Mouse (Mus musculus): Measurements from ENCODE around the gene Tpbgl.

Tpbgl gene

GRCm38 (mm10) chr7:99642078-99642477, 15.2 kb upstream of the Tpbgl start:
- in situ Hi-C loops (cut with MseI, MboI) = no loop called here

- in situ Hi-C loops (cut with MseI, MboI) = no loop called here
Measured at GRCm38 (mm10) chr7:99641245-99641644, 14.3 kb upstream of the Tpbgl start.

- in situ Hi-C loops (cut with MseI, MboI) = no loop called here
Measured at GRCm38 (mm10) chr7:99633966-99634665, 7.2 kb upstream of the Tpbgl start.

- in situ Hi-C loops (cut with MseI, MboI) = no loop called here
Measured at GRCm38 (mm10) chr7:99632286-99632685, 5.4 kb upstream of the Tpbgl start.

DNA sequence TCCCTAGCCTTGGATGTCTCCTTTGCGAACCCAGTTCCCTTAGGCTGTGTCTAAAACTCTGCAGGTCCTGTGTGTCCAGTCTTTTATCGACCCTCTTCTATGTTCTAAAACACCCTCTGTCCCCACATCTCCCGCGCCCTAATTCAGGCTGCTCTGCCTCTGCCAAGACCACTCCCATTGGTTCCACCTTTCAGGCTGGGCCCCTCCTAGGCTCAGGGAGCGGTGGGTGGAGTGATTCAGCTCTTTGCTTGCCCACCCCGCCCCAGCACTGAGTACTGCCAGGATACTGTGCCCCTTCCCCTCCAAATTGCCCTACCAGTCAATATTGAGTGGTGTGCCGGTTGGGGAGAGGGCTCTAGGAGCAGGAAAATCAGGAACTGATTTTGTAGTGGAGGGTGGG, 463 bp upstream of the Tpbgl start:
- in situ Hi-C loops (cut with MseI, MboI) = loop anchor here in 1 of 2 experiments (10.0 kb wide), 1 partner anchor 167 kb away; no protein-coding TSS in a partner anchor

- in situ Hi-C loops (cut with MseI, MboI) = loop anchor here in 1 of 2 experiments (10.0 kb wide), 1 partner anchor 169 kb away; no protein-coding TSS in a partner anchor
Measured at GRCm38 (mm10) chr7:99625722-99626375, 1.1 kb downstream of the Tpbgl start.

- in situ Hi-C loops (cut with MseI, MboI) = no loop called here
Measured at GRCm38 (mm10) chr7:99618860-99619259, 8.0 kb downstream of the Tpbgl start.

- in situ Hi-C loops (cut with MseI, MboI) = no loop called here
Measured at GRCm38 (mm10) chr7:99618264-99618663, 8.6 kb downstream of the Tpbgl start.

DNA sequence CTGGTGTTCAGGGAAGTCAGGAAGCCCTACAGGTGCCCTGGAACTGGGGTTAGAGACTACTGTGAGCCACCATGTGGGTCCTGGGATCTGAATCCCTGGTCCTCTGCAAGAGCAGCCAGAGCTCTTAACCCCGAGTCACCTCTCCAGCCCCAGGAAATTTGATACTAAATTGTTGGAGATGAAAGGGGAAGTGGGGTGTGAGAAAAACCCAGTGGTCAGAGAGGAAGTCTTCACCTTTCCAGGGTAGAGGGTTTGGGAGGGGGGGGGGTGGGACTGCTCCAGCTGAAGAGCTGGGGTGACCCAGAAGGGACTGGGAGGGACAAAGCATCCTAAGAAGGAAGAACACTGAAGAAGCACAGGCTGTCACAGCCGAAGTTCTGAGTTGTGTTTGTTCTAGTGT, 19.3 kb downstream of the Tpbgl start:
- in situ Hi-C loops (cut with MseI, MboI) = no loop called here

DNA sequence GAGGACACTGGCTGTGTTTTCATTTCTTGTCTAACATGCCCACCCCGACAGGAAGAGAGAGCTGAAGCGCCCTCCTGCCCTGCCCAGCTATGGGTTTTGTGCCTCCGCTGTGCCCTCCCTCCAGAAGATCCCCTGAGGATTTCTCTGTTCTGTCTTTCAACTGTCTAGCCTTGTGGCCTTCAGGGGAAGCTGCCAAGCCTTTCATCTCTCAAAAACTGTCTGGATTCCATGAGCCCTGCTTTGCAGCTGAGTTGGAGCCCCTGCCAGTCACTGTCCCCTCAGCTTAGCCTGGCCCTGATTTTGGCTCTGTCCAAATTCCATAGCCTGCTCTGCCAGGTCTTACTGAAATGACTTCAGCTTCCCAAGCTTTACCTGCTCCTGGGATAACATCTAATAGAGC, 20.1 kb downstream of the Tpbgl start:
- in situ Hi-C loops (cut with MseI, MboI) = no loop called here

GRCm38 (mm10) chr7:99606303-99606702, 20.6 kb downstream of the Tpbgl start:
- in situ Hi-C loops (cut with MseI, MboI) = no loop called here

GRCm38 (mm10) chr7:99605058-99605457, 21.8 kb downstream of the Tpbgl start:
- in situ Hi-C loops (cut with MseI, MboI) = no loop called here

GRCm38 (mm10) chr7:99603875-99604662, 22.8 kb downstream of the Tpbgl start:
- in situ Hi-C loops (cut with MseI, MboI) = no loop called here

GRCm38 (mm10) chr7:99598722-99599121, 28.2 kb downstream of the Tpbgl start:
- in situ Hi-C loops (cut with MseI, MboI) = loop anchor here (10.0 kb wide), 2 partner anchors 94 to 104 kb away; no protein-coding TSS in a partner anchor

- in situ Hi-C loops (cut with MseI, MboI) = loop anchor here (10.0 kb wide), 2 partner anchors 89 to 99 kb away; no protein-coding TSS in a partner anchor
Measured at GRCm38 (mm10) chr7:99593868-99594803, 32.8 kb downstream of the Tpbgl start.

- in situ Hi-C loops (cut with MseI, MboI) = loop anchor here (10.0 kb wide), 2 partner anchors 88 to 98 kb away; no protein-coding TSS in a partner anchor
Measured at GRCm38 (mm10) chr7:99592669-99593068, 34.2 kb downstream of the Tpbgl start.

DNA sequence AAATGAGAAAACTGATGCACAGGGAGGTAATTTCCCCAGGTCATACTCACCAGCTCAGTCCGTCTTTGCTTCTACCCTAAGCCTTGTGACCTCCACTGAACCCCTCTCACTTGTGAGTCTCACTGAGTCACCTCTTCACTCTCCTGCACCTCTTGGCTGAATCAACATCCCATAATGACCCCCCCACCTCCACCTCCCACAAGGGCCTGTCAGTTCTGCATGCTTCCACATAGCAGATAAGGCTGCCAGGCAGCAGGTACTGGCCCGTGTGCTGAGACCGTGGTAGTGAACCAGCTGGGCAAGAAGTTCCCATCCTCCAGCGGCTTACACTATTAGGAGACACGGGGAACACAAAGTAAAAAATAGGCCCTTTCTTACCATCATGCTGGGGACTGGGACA, 36.3 kb downstream of the Tpbgl start:
- in situ Hi-C loops (cut with MseI, MboI) = loop anchor here (10.0 kb wide), 2 partner anchors 86 to 96 kb away; no protein-coding TSS in a partner anchor

DNA sequence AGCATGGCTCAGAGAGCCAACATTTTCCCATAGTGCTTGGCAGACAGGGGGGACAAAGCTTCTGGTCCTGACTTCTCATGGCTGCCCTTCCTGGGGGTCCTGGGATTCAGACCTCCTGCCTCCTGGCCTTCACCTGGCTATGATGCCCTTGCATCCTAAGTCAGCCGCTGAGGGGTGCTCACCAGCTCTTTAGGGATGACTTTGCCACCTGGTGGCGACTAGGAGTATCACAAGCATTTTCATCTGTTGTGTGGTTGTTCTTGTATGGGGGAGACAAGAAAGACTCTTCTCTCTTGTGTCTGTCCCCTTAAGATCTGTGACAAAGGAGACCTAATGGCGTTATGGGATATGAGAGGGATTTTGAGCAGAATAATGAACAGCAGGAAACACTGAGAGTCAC, 36.8 kb downstream of the Tpbgl start:
- in situ Hi-C loops (cut with MseI, MboI) = loop anchor here (10.0 kb wide), 2 partner anchors 85 to 95 kb away; no protein-coding TSS in a partner anchor

GRCm38 (mm10) chr7:99585976-99586375, 40.9 kb downstream of the Tpbgl start:
- in situ Hi-C loops (cut with MseI, MboI) = no loop called here

GRCm38 (mm10) chr7:99583625-99584024, 43.3 kb downstream of the Tpbgl start:
- in situ Hi-C loops (cut with MseI, MboI) = no loop called here

GRCm38 (mm10) chr7:99582867-99583266, 44.0 kb downstream of the Tpbgl start:
- in situ Hi-C loops (cut with MseI, MboI) = no loop called here
